Mouse (Mus musculus) c-Kit-positive CD71-positive TER-119-negative erythroid progenitor cells, embryonic 14.5 days (primary cell): ENCODE results near the gene Dennd6a.

ENCODE experiments used
- DNase-seq: peaks from one replicate; pipeline ENCODE4 v3.0.0-alpha.2; 2013; ENCODE audit warnings: low read depth

Dennd6a gene

DNA sequence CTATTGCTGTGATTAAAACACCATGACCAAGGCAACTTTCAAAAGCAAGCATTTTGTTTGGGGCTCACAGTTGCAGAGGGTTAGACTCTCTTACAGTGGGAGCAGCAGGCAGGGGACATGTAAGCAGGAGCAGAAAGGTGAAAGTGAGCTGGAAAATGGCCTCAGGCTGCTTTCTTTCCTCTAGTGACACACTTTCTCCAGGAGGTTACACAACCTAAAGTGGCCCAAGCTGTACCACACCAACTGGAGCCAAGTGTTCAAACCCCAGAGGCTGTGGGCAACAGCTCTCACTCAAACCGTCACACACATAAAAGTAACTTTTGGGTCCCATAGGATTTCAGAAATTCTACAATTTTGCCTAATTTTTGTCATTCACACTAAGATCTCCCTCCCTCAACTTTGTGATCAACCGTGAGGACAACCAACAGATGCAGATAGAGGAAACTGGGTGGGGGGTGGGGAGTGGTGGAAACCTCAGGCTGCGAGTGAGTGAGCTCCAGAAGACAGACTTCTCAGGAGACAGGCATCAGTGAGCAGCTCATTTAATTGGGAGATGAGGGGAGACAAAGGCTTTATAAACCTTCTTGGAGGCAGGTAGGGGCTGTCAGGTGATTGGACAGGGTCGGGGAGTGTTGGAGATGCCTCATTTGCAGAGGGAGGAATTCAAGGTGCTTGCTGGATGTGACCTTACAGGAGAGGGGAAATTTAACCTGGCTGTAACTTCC lies 1.5 kb upstream of the Dennd6a start:
- no peak for DNase-seq

DNA sequence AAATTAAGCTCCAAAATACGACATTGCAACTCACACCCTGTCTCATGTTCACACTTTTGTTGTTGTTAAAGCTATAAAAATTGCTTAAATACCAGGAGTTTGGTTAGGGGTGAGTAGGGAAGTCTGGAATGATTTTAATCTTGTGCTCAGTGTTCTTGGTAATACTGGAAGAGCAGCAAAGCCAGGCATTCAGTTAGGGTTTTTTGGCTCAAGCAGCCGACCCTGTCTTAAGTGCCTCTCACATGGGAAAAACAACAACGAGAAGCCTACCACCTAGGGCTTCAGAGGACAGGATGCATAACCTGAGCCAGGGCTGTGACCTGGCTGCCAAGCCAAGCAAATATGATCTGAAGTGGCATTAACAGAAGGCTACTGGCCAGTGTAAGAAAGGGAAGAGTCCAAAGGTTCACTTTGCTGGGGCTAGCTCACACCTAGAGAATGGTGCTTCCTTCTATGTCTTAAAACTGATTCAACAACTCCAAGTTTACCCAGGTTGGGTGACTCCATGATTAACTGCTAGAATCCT lies 2.7 kb downstream of the Dennd6a start:
- DNase-seq, result no peak

DNA sequence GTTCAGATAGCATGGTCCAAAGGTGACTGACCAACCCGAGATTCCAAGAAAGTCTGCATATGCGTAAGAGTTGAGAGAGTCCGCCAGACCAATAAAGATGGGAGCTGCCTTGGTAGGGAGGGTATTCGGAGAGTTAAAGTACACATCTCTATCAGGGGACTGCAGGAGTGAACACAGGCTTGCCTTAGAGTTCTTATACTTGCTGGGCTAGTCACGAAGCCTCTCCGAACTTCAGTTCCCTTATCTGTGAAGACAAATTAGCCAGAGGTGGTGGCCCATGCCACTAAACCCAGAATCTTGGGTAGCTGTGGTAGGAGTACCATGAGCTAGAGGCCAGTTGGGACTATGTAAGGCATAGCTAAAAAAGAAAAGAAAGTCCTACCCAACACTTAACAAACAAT lies 5.1 kb downstream of the Dennd6a start:
- DNase-seq, result no peak

DNA sequence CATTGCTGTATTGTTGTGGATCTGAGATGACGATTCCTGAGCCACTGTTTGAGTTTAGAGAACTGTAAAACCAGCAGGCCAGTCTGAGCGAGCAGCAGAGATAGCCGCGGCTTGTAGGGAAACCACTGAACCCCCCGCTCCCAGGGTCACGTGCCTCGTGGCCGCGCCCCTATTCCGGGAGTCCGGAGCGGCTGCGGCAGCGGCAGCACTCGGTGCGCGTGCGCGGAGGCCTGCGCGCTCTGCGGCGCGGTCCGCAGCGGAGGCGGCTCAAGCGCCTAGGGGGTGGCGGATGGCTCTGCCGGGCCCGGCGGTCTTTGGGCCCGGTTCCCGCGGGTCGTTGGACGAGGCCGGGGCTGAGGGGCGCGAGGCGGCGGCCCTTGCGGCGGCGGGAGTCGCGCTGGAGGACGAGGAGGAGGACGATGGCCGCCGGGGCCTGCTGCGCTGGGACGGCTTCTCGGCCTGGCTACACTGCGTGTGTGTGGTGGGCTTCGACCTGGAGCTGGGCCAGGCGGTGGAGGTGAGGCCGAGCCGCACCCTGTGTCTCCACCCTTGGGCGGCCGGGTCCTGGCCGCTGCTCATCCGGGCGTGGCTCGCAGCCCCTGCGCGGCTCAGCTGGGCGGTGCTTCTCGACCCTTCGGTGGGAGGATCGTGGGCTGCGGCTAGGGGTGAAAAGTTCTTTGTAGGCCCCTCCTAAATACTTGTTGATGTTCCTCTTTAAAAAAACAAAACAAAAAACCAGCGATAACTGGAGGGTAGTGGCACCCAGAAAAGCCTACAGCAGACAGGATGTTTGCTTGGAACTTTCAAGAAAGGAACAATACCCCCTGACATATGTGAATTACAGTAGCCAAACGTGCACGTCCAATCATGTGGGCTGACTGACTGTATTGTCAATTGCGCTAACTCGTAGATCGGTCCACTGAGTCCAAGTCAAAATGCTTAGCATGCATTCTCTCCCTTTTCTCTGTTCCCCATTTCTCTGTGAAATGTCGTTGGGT lies 6.0 kb downstream of the Dennd6a start:
- peak; percentile 89 for DNase-seq

DNA sequence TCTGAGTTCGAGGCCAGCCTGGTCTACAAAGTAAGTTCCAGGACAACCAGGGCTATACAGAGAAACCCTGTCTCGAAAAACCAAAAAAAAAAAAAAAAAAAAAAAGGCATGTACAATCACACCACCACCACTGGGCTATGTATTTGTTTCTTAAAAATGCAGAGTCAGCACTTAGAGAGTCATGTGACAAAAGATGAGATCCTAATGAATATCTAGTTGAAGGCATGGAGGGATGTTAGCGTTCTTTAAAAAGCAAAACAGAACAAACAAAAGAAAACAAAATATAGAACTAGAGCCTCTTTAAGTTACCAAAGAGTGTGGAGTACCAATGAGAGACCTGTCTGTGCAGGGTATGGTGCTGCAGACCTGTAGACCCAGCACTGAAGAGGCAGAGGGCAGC lies 10.0 kb downstream of the Dennd6a start:
- no peak for DNase-seq

DNA sequence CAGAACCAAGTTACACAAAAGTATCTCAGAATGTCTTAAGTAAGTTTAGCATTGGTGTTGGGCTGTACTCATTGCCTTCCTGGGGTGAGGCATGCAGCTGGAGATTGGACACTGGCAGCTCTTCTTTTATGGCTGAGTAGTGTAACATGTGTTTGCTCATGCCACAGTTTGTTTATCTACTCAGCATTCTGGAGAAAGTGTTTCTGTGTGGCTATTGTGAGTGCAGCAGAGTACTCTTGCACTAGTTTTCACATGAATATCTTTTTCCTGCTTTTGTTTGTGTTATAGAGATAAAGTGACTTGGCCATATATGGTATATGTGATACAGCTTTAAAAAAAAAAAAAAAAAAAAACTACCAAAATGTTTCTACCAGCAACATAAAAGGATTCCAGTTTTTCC lies 13.5 kb downstream of the Dennd6a start:
- DNase-seq, result peak; percentile 64

DNA sequence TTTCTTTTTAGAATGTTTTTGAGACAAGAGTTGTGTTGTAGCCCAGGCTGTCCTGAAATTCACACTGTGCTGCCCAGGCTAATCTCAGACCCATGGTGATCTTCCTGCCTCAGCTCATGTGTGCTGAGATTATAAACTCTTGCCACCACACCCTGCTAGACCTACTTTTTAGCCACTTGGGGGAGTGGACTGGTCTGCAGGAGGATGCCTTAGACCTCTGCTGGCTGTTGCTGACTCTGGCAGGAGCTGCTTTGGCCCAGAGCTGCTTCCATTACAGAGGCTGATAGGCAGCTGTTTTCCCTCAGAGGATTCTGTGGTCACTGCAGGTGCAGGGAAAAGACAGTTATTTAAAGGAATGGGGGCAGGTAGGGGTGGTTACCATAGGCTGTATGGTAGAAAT lies 17.7 kb downstream of the Dennd6a start:
- no peak for DNase-seq

DNA sequence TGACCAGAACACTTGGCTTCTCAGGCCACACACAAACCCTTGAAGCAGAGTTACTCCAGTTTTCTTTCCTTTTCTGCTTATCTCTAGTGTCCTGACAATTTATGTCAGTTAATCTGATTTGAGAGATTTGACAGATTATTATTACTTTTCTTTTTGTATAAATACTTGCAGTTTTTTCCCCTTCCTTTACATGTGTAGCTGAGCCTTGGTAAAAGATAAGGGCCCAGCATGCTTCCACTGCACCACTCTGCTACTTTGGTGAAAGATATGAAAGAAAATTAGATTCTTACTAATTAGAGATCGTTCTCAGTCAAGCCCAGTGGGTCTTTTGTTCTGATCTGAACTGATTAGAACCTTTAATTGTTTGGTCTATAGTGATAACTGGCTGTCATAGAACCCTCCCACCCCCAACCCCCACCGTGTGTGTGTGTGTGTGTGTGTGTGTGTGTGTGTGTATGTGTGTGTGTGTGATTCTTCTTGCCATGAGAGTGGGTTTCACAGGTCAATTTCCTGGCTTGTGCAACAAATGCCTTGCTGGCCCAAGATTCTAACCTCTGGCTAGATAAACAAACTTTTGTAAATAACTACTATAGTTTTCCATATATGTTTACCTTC lies 19.7 kb downstream of the Dennd6a start:
- DNase-seq, result no peak

DNA sequence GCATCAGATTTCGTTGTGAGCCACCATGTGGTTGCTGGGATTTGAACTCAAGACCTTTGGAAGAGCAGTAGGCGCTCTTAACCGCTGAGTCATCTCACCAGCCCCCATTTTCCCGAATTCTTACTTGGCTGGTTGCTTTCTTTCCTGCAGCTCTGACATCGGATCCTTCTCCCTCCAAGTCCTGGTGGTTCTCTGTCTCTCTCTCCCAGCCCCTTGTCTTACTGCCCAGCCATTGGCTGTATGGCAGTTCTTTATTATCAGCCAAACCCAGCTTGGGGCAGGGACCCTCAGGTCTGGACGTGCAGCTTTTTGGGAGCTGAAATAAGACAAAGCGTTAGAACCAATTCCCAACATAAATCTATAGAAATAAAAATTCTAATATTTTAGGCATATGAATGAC lies 21.5 kb downstream of the Dennd6a start:
- peak; percentile 54 for DNase-seq

DNA sequence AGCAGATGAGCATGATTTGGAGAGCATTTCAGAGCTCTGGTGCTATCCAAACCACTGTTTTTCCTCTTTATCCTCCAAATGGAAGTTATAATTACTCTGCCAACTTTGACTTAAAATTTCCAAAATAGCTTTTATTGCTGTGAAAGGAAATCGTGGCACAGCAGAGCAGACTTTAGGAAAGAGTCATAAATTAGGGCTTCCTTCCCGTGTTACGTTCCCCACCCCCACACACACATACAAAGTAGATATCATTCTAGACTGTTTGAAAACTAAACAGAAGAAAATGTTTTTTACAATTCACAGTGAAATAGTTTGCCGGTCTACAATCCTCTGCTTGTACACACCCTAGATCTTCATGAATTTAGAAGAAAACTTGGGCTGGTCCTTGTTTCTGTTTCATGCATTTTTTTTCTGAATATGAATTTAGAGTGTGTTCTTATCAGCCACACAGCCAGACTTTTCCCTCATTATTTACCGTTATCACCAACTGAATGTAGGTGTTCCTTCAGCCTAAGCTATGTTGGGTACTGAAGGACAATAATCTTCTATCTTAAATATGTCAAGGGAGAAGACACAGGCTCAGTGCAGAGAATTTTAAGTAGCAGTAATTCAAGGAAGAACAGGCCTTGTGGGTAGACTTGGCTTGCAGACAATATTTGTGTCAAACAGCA lies 22.2 kb downstream of the Dennd6a start:
- peak; percentile 64 for DNase-seq

DNA sequence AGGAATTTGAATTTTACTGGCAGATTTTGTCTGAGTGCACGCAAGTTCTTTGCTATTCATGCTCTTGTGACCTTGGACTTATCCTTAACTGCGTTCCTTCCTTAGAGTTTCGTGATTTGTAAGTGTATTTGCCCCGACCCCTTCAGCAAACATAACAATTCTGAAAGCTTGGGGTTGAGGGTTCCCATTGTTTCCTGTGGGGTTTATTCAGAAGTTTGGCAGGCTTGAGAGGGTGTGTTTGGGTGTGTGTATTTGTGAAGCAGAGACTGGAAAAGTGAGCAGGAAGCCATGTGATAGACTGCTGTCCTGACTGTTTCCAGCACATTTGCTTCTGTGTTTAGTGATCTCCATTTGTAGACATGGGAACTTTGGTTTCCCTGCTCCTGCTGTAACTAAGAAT lies 31.7 kb downstream of the Dennd6a start:
- no peak for DNase-seq

DNA sequence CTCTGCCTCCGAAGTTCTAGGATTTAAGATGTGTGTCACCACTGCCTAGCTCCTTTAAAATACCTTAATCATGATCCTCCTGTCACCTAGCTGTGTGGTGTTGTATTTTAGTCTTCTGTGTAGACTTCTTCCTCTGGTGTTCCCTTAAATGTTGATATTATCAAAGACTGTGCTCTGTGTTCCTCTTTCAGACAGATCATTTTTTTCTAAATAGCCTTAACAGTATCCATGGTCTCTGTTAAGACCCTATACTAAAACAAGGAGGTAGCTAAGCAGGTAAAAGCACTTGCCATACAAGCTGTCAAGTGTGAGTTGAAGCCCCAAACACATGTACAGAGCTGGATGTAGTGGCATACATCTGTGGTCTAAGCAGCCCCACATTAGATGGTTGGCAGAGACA lies 36.0 kb downstream of the Dennd6a start:
- no peak for DNase-seq

DNA sequence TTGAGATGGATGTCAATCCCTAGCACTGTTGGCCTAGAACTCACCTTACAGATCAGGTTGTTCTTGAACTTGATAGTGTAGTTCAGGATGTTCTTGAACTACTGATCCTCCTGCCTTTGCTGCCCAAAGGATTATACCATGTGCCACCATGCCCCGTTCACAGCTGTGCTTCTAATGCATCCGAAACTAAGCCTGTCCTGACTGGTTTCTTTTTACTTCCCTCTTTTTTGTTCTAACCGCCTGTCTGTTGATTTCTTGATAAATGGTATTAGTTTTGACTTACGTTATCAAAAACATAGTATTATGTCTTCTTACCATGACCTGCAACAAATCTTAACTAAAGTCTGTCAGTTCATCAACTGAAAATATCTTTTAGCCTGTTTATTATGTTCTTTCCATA lies 37.0 kb downstream of the Dennd6a start:
- no peak for DNase-seq

DNA sequence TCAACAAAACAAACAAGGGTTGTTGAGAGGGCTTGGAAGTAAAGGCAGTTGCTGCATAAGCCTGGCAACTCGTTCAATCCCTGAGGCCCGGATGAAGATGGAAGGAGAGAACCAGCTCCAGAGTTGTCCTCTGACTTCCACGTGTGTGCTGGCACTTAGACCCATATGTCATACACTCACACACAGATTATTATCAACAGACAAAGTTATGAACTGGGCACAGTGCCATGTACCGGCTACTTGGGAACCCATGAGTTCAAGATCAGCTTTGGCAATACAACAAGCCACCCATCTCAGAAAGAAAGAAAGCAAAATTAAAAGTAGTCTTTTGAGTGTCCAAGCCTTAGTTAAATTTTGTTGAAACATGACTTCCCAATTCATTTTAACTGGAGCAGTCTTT lies 51.6 kb downstream of the Dennd6a start:
- no peak for DNase-seq

DNA sequence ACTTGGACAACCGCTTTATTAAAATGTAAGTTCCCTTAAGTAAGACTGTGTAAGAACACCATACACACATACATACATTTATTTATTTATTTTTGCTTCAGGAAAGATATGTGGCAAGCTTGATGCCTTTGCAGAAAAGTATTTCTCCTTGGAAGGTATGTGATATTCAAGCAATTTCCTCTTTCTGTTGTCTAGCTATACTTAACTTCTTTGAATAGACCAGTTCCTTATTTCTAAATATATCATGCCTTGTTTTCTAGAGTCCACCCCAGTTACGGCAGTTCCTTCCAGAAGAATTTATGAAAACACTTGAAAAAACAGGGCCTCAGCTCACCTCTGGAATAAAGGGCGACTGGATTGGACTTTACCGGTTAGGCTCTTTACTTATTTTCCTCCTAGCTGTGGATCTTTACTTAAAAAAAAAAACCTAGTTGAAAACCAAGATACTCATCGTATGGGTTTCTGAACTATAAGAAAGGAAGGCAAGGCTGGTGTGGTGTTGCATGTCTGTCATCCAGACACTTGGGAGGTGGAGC lies 53.0 kb downstream of the Dennd6a start:
- no peak for DNase-seq

DNA sequence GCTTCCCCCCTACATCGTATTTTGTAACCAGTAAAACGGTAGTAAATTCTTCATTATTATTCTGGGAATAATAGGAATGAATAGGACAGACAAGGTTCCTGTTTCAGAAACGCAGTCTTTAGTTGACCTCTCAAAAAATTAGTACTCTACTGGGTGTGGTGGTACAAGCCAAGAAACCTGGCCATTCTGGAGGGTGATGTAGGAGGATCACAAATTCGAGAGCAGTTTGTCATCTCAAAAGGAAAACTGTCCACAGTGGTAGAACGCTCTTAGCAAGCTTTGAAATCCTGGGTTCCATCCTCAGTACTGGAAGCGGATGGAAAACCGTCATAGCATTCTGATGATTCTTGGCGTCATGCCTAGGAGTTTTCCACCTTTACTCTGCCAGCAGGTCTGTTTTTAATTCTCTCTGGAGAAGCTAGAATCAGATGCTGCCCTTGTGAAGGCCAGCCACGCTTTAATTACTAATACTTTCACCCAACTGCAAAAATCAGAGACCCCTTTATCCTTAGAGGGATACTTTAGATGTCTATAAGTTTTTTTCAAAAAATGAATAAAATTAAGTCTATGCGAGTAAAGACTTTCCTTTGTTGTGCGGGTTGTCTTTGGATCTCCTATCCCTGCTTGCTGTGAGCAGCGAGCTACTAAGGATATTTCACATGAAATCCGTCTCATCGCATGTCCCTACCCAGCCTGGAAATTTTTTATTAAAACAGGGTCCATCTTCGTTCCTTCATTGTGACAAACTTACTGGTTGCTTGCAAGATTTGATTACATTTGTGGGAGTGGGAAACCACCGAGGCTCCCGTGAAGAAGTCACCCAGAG lies 63.6 kb downstream of the Dennd6a start:
- no peak for DNase-seq

DNA sequence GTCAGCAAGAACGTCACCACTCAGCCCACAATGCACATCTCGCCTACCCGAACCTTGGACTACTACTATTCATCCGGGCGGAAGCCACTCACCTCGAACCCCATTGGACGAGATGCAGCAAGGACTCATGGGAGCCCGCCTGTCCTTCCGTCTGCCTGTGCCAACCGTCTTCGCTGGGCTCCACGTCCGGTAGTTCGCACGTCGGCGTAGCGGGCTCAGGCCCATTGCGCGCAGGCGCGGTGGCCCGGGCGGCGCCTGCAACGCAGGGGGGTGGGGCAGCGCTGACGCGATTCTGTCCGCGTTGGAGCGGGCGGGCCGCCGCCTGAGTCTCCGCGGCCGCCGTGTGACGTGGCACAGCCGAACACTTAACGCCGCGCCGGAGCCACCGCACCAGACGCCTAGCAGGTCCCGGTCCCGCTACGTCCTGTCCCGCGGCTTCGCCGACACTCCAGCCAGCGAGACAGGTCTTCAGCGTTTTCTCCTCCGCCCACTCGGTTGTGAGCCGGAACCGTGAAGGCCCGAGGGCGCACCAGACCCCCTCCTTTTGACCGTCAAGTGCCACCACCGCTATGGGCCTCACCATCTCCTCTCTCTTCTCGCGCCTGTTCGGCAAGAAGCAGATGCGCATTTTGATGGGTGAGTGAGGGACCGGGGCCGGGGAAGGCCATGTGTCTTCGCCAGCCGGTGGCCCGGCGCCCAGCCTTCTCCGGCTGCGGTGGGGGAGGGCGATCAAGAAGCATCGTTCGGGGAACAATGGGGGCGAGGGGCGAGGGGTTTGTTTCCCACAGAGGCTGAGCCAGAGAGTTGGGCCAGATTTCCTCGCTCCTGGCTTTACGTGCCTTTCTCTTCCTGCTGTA lies 64.4 kb downstream of the Dennd6a start, which contains the start of gene Arf4:
TSS of gene Arf4 (plus strand) at position 224 of the 857 bp plus-strand sequence.
- DNase-seq, result peak; percentile 93

DNA sequence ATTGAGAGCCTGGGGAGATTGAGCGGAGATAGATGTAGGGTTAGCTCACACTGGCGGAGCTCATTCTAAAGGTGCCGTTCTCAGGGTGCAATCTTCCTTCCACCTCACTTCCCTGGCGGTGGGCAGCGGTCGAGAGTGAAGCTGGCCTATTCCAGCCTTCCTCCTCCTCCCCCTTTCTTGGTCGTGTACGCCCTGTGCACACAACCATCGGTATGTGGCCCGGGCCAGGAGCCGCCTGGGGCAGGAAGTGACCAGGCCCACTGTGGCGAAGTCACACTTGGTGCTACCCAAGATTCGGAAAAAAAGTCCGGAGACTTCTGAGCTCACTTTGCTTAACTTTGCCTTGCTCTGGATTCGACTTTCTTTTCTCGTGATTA lies 65.0 kb downstream of the Dennd6a start:
- peak; percentile 34 for DNase-seq

DNA sequence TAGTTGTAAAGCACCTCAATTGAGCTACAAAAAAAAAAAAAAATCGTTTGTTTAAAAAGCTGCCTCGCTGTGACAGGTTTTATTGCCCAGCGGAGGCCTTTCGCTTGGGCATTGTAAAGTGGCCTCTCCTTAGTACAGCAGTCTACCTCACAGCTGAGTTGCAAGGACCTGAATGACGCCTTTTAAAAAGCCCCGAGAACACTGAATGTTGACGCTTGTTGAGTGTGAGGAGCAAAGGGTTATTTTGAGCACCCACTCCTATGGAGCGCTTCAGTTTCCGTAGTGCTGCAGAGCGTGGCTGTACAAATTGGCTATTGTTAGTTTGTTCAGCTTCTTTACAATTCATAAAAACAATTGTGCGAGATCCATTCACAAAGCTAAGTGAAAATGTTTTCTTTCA lies 65.6 kb downstream of the Dennd6a start:
- no peak for DNase-seq

DNA sequence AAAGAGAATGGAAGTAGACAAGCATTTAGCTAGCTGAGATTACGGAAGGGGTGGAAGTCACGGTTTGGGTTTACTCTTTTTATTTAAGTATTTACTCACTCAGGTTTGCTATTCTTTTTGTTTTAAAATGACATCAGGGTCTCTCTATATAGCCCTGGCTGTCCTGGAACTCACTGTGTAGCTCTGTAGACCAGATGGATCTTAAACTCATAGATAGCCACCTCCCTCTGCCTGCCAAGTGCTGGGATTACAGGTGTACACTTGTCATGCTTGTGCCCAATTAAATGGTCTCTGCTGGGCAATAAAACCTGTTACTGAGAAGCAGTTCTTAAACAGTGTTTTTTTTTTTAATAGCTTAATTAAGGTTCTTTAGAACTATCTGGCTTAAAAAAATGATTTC lies 66.3 kb downstream of the Dennd6a start:
- no peak for DNase-seq
